Mouse (Mus musculus): ENCODE measurements around the gene Drg1. TPM values are rescaled to one million over a fixed set of nuclear protein-coding genes. Genes with fewer than 3 reads are reported as not detected.
"Not testable (repeated sequence)": the region's sequence is repeated elsewhere in the genome, so short reads cannot be mapped to it uniquely, and the experiment has no call there.

The Drg1 gene
- polyA plus RNA-seq, 1 experiment from 2014 or later = 276 TPM

GRCm38 (mm10) chr11:3167129-3167528 lies 99.1 kb downstream of the Drg1 start:
- WGBS = 91% methylated on average over 4 of the region's 4 CpGs
- not testable (repeated sequence) for H3K36me3 ChIP-seq; DNase-seq (ENCODE audit: low spot score); H3K27me3 ChIP-seq (ENCODE audit: low read depth, poor library complexity, severe bottlenecking); H3K27ac ChIP-seq; H3K4me3 ChIP-seq; H3K4me1 ChIP-seq
- peaks cover 15% of the 10 kb centered on the region for H3K9me3 ChIP-seq (replicated peaks)

- H3K27me3 ChIP-seq (ENCODE audit: low read depth, poor library complexity, severe bottlenecking); DNase-seq (ENCODE audit: low spot score): not testable (repeated sequence)
These were observed 99.9 kb downstream of the Drg1 start for GRCm38 (mm10) chr11:3166321-3166720.

GRCm38 (mm10) chr11:3165210-3165782 lies 100.9 kb downstream of the Drg1 start:
- not testable (repeated sequence) for H3K4me3 ChIP-seq; H3K27me3 ChIP-seq (ENCODE audit: low read depth, poor library complexity, severe bottlenecking); H3K27ac ChIP-seq; DNase-seq (ENCODE audit: low spot score); H3K4me1 ChIP-seq; H3K36me3 ChIP-seq
- peaks cover 14% of the 10 kb centered on the region for H3K9me3 ChIP-seq (replicated peaks)
- 83% methylated on average over 3 of the region's 5 CpGs for WGBS

More at GRCm38 (mm10) chr11:3166321-3166720, 99.9 kb downstream of the Drg1 start:
- H3K36me3 ChIP-seq, H3K27ac ChIP-seq, H3K4me1 ChIP-seq, H3K4me3 ChIP-seq: not testable (repeated sequence)
- H3K9me3 ChIP-seq (replicated peaks) = peaks cover 13% of the 10 kb centered on the region

GRCm38 (mm10) chr11:3163661-3164060 lies 102.6 kb downstream of the Drg1 start:
- 78% methylated on average over 3 of the region's 3 CpGs for WGBS
- not testable (repeated sequence) for H3K4me1 ChIP-seq; H3K36me3 ChIP-seq; H3K4me3 ChIP-seq; H3K27ac ChIP-seq; DNase-seq (ENCODE audit: low spot score); H3K27me3 ChIP-seq (ENCODE audit: low read depth, poor library complexity, severe bottlenecking)
- H3K9me3 ChIP-seq (replicated peaks) = peaks cover 14% of the 10 kb centered on the region

GRCm38 (mm10) chr11:3163122-3163521 lies 103.1 kb downstream of the Drg1 start:
- 94% methylated on average over 2 of the region's 2 CpGs for WGBS
- H3K4me3 ChIP-seq; H3K27ac ChIP-seq; DNase-seq (ENCODE audit: low spot score); H3K4me1 ChIP-seq; H3K27me3 ChIP-seq (ENCODE audit: low read depth, poor library complexity, severe bottlenecking); H3K36me3 ChIP-seq: not testable (repeated sequence)
- peaks cover 14% of the 10 kb centered on the region for H3K9me3 ChIP-seq (replicated peaks)

GRCm38 (mm10) chr11:3162236-3162897 lies 103.8 kb downstream of the Drg1 start:
- WGBS = 64% methylated on average over 5 of the region's 5 CpGs
- H3K36me3 ChIP-seq; H3K4me3 ChIP-seq; H3K27ac ChIP-seq; H3K4me1 ChIP-seq; DNase-seq (ENCODE audit: low spot score); H3K27me3 ChIP-seq (ENCODE audit: low read depth, poor library complexity, severe bottlenecking): not testable (repeated sequence)
- peaks cover 12% of the 10 kb centered on the region for H3K9me3 ChIP-seq (replicated peaks)

- DNase-seq (ENCODE audit: low spot score) = peak; percentile 39
- H3K27me3 ChIP-seq (ENCODE audit: low read depth, poor library complexity, severe bottlenecking); H3K27ac ChIP-seq; H3K4me3 ChIP-seq; H3K4me1 ChIP-seq; H3K36me3 ChIP-seq: not testable (repeated sequence)
- H3K9me3 ChIP-seq (replicated peaks) = peaks cover 12% of the 10 kb centered on the region
- 64% methylated on average over 1 of the region's 2 CpGs for WGBS
These were observed 104.8 kb downstream of the Drg1 start for GRCm38 (mm10) chr11:3161370-3161769.

- H3K4me1 ChIP-seq; H3K4me3 ChIP-seq; H3K27me3 ChIP-seq (ENCODE audit: low read depth, poor library complexity, severe bottlenecking); H3K36me3 ChIP-seq; H3K27ac ChIP-seq; DNase-seq (ENCODE audit: low spot score): not testable (repeated sequence)
- whole genome bisulfite sequencing = 88% methylated on average over 4 of the region's 4 CpGs
- peaks cover 14% of the 10 kb centered on the region for H3K9me3 ChIP-seq (replicated peaks)
These were observed 107.4 kb downstream of the Drg1 start for GRCm38 (mm10) chr11:3158800-3159199.

- not testable (repeated sequence) for H3K4me1 ChIP-seq; H3K27me3 ChIP-seq (ENCODE audit: low read depth, poor library complexity, severe bottlenecking); H3K36me3 ChIP-seq; DNase-seq (ENCODE audit: low spot score); H3K27ac ChIP-seq; H3K4me3 ChIP-seq
- WGBS = 96% methylated on average over 6 of the region's 6 CpGs
- H3K9me3 ChIP-seq (replicated peaks) = peaks cover 15% of the 10 kb centered on the region
These were observed 108.2 kb downstream of the Drg1 start for GRCm38 (mm10) chr11:3157996-3158395.

- not testable (repeated sequence) for H3K4me1 ChIP-seq; H3K27ac ChIP-seq; H3K27me3 ChIP-seq (ENCODE audit: low read depth, poor library complexity, severe bottlenecking); H3K36me3 ChIP-seq; DNase-seq (ENCODE audit: low spot score); H3K4me3 ChIP-seq
- peaks cover 11% of the 10 kb centered on the region for H3K9me3 ChIP-seq (replicated peaks)
- 92% methylated on average over 3 of the region's 3 CpGs for WGBS
These were observed 109.2 kb downstream of the Drg1 start for GRCm38 (mm10) chr11:3156991-3157390.

GRCm38 (mm10) chr11:3153666-3154397 lies 112.4 kb downstream of the Drg1 start:
- H3K36me3 ChIP-seq = peaks cover 13% of the 10 kb centered on the region
- peaks cover 15% of the 10 kb centered on the region for H3K9me3 ChIP-seq (replicated peaks)
- peak; percentile 43 for DNase-seq (ENCODE audit: low spot score)
- H3K4me1 ChIP-seq; H3K27ac ChIP-seq; H3K27me3 ChIP-seq (ENCODE audit: low read depth, poor library complexity, severe bottlenecking); H3K4me3 ChIP-seq: not testable (repeated sequence)
- WGBS = 83% methylated on average over 1 of the region's 1 CpGs

- H3K27ac ChIP-seq; H3K4me1 ChIP-seq; DNase-seq (ENCODE audit: low spot score); H3K4me3 ChIP-seq; H3K27me3 ChIP-seq (ENCODE audit: low read depth, poor library complexity, severe bottlenecking): not testable (repeated sequence)
- WGBS = 93% methylated on average over 4 of the region's 4 CpGs
- Histone ChIP-seq H3K9me3 (replicated peaks) (peaks cover 12% of the 10 kb centered on the region), H3K36me3 (peaks cover 13% of the 10 kb centered on the region)
These were observed 114.9 kb downstream of the Drg1 start for GRCm38 (mm10) chr11:3151358-3151757.

GRCm38 (mm10) chr11:3150677-3151003 lies 115.6 kb downstream of the Drg1 start:
- not testable (repeated sequence) for H3K27me3 ChIP-seq (ENCODE audit: low read depth, poor library complexity, severe bottlenecking); DNase-seq (ENCODE audit: low spot score); H3K4me3 ChIP-seq; H3K27ac ChIP-seq; H3K4me1 ChIP-seq
- Histone ChIP-seq H3K9me3 (replicated peaks) (peaks cover 12% of the 10 kb centered on the region), H3K36me3 (peaks cover 13% of the 10 kb centered on the region)
- 96% methylated on average over 12 of the region's 12 CpGs for WGBS

All from limb, embryonic 10.5 days (tissue).